Mouse (Mus musculus): ENCODE measurements around the gene Srp9. TPM values are rescaled to one million over a fixed set of nuclear protein-coding genes. Genes with fewer than 3 reads are reported as not detected.
"Not testable (repeated sequence)": the region's sequence is repeated elsewhere in the genome, so short reads cannot be mapped to it uniquely, and the experiment has no call there.

The Srp9 gene
- polyA plus RNA-seq, 1 experiment from 2014 or later = 145 TPM

GRCm38 (mm10) chr1:182176985-182177384, 52.4 kb downstream of the Srp9 start:
- ATAC-seq (ENCODE audit: insufficient number of reproducible peaks, insufficient read depth, low FRiP score, low read depth); H3K9me3 ChIP-seq (ENCODE audit: control insufficient read depth, low read depth, low read length); H3K27ac ChIP-seq (ENCODE audit: low read length); H3K4me1 ChIP-seq (ENCODE audit: control insufficient read depth, insufficient read depth, low read length); H3K4me3 ChIP-seq (ENCODE audit: low read depth, low read length); H3K9ac ChIP-seq (replicated peaks; ENCODE audit: low read depth, low read length); H3K27me3 ChIP-seq (ENCODE audit: control insufficient read depth, insufficient read depth, low read length); H3K36me3 ChIP-seq (ENCODE audit: control insufficient read depth, insufficient read depth, low read length); H3K4me2 ChIP-seq (replicated peaks; ENCODE audit: low read depth, low read length): not testable (repeated sequence)
- WGBS = 94% methylated on average over 19 of the region's 19 CpGs

DNA sequence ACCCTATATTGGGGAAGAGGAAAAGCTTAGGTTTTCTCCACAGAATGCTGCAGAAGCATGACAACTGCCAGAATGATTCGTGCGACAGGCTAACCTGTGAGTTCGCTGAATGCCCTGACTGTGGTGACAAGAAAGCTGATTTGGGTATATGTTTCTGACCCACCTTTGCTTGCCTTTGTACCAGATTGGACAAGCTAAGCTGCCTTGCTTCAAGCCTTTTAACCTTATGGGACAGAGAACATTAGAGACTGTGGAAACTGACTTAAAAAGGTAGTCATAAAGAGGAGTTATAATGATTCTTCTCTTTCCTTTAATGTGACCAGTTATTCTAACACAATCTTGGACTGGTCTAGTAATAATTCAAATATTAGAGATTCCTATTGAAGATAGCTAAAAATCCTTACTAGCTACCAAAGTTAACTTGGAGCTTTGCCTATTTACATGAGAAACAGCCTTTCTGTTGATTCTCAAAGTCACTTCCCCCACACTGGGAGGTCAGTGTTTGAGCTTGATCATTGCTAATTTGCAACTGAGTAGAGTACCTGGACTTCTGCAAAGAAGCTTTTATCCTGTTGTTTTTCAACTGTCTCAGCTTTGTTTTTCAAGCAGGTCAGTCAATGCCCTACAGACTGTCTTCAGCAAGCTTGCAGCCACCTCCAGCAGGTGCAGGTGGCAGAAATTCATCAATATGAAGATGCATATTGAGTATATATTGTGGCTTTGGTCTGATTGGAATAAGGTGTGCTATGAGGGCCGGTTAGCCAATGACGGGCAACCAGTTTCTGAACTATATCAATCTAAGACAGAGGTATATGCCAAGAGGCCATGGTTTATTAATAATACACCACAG, 57.1 kb downstream of the Srp9 start:
- H3K36me3 ChIP-seq (ENCODE audit: control insufficient read depth, insufficient read depth, low read length) = no peaks in the 10 kb centered on the region
- H3K4me3 ChIP-seq (ENCODE audit: low read depth, low read length) = no peak overlapping the region
- no peaks in the 10 kb centered on the region for H3K4me1 ChIP-seq (ENCODE audit: control insufficient read depth, insufficient read depth, low read length)
- H3K27me3 ChIP-seq (ENCODE audit: control insufficient read depth, insufficient read depth, low read length) = no peaks in the 10 kb centered on the region
- H3K4me2 ChIP-seq (replicated peaks; ENCODE audit: low read depth, low read length) = no peak overlapping the region
- H3K9me3 ChIP-seq (ENCODE audit: control insufficient read depth, low read depth, low read length) = no peaks in the 10 kb centered on the region
- no peak overlapping the region for H3K9ac ChIP-seq (replicated peaks; ENCODE audit: low read depth, low read length)
- no peak for ATAC-seq (ENCODE audit: insufficient number of reproducible peaks, insufficient read depth, low FRiP score, low read depth)
- WGBS = 75% methylated on average over 5 of the region's 5 CpGs
- H3K27ac ChIP-seq (ENCODE audit: low read length) = no peak overlapping the region

Other genes with a start within 250 kb of the Srp9 start
- 34.6 and 39.2 TPM in 2 replicates for gene Enah, start 104.7 kb upstream of the Srp9 start, polyA plus RNA-seq (2014; fragmentation: Nextera tagmentation; extraction: Ambion mirVana)
- not detected in 2 replicates for gene Vmn1r1, start 39.7 kb downstream of the Srp9 start, polyA plus RNA-seq (2014; fragmentation: Nextera tagmentation; extraction: Ambion mirVana)
- 119 and 148 TPM in 2 replicates for gene Degs1, start 158.1 kb downstream of the Srp9 start, polyA plus RNA-seq (2014; fragmentation: Nextera tagmentation; extraction: Ambion mirVana)
- gene Fbxo28, start 216.9 kb downstream of the Srp9 start, polyA plus RNA-seq (2014; fragmentation: Nextera tagmentation; extraction: Ambion mirVana) = 23.1 and 24.2 TPM in 2 replicates